Mouse (Mus musculus) stomach, embryonic 14.5 days (tissue): ENCODE data around the gene Hoxc9. TPM values are rescaled to one million over a fixed set of nuclear protein-coding genes. Genes with fewer than 3 reads are reported as not detected.

Source experiments
- ATAC-seq: fragments of 200-750 bp; cut with Nextera tagmentation; 2 replicates; pipeline ENCODE4 v1.8.0; 2017; ENCODE audit warnings: low read depth, moderate TSS enrichment; ENCODE audit not compliant: insufficient number of reproducible peaks, insufficient read depth, low FRiP score
- H3K27ac ChIP-seq: fragments of 300-500 bp; sonication (generic); 2 replicates; pipeline ENCODE4 v1.5.1; 2014; ENCODE audit warnings: mild to moderate bottlenecking, low read length, moderate library complexity, mixed read lengths
- H3K27me3 ChIP-seq: fragments of 300-500 bp; sonication (generic); 2 replicates; pipeline ENCODE4 v1.6.1; 2014; ENCODE audit warnings: low read length, control low read depth, mixed read lengths; ENCODE audit not compliant: control insufficient read depth, insufficient read depth
- H3K36me3 ChIP-seq: fragments of 300-500 bp; sonication (generic); 2 replicates; pipeline ENCODE4 v1.6.1; 2014; ENCODE audit warnings: mild to moderate bottlenecking, control low read depth, low read length, moderate library complexity, mixed read lengths; ENCODE audit not compliant: control insufficient read depth, insufficient read depth
- H3K4me1 ChIP-seq: fragments of 300-500 bp; sonication (generic); 2 replicates; pipeline ENCODE4 v1.6.1; 2014; ENCODE audit warnings: low read length, control low read depth, mixed read lengths; ENCODE audit not compliant: control insufficient read depth, insufficient read depth
- H3K4me2 ChIP-seq: fragments of 300-500 bp; sonication (generic); replicated peaks from 2 replicates; pipeline ENCODE4 v1.6.1; 2014; ENCODE audit warnings: low read depth, low read length, control low read depth
- H3K4me3 ChIP-seq: fragments of 300-500 bp; sonication (generic); 2 replicates; pipeline ENCODE4 v1.5.1; 2014; ENCODE audit warnings: low read depth, low read length, control low read depth
- H3K9ac ChIP-seq: fragments of 300-500 bp; sonication (generic); replicated peaks from 2 replicates; pipeline ENCODE4 v1.6.1; 2014; ENCODE audit warnings: low read depth, mild to moderate bottlenecking, control low read depth, low read length, moderate library complexity, mixed read lengths
- H3K9me3 ChIP-seq: fragments of 300-500 bp; sonication (generic); 2 replicates; pipeline ENCODE4 v1.6.1; 2016; ENCODE audit warnings: low read depth, low read length, control low read depth; ENCODE audit not compliant: control insufficient read depth
- WGBS: fragments of 180-500 bp; shearing (Covaris S2); extraction: QIAGEN DNeasy Blood & Tissue Kit; methylation state at CpG from one replicate; pipeline ENCODE4 v1.1.7; 2014; 5-methylcytosine and 5-hydroxymethylcytosine counted together
- polyA plus RNA-seq: library from polyadenylated mRNA; unstranded; fragments of >200 nt; fragmentation: Nextera tagmentation; extraction: Ambion mirVana; gene quantifications from 2 replicates; pipeline ENCODE4 v1.2.1, GENCODE M21; 2014

Hoxc9 gene
- polyA plus RNA-seq, 1 experiment from 2014 or later, result not detected

GRCm38 (mm10) chr15:103005308-103005707, 29.1 kb downstream of the Hoxc9 start:
- H3K4me2 ChIP-seq, result no peak overlapping the region
- H3K9me3 ChIP-seq, result no peaks in the 10 kb centered on the region
- peak; percentile 51; the same call in 1 of the 2 replicates for ATAC-seq
- H3K36me3 ChIP-seq, result no peaks in the 10 kb centered on the region
- 7% methylated on average over 17 of the region's 17 CpGs for WGBS
- H3K27me3 ChIP-seq, result peaks cover 78% of the 10 kb centered on the region
- H3K9ac ChIP-seq, result no peak overlapping the region
- no peaks in the 10 kb centered on the region; the same call in 1 of the 2 replicates for H3K4me1 ChIP-seq
- H3K27ac ChIP-seq, result peak overlapping the region; percentile 74; the same call in 1 of the 2 replicates
- no peak overlapping the region for H3K4me3 ChIP-seq

- WGBS, result 23% methylated on average over 5 of the region's 5 CpGs
- H3K9ac ChIP-seq, result no peak overlapping the region
- ATAC-seq, result no peak
- H3K27me3 ChIP-seq, result peaks cover 73% of the 10 kb centered on the region
- peak overlapping the region; percentile 74; the same call in 1 of the 2 replicates for H3K27ac ChIP-seq
- H3K4me1 ChIP-seq, result no peaks in the 10 kb centered on the region
- H3K9me3 ChIP-seq, result no peaks in the 10 kb centered on the region
- H3K36me3 ChIP-seq, result no peaks in the 10 kb centered on the region
- no peak overlapping the region for H3K4me3 ChIP-seq
- peak overlapping the region; percentile 10; the same call in 1 of the 2 replicates for H3K4me2 ChIP-seq
Measured at GRCm38 (mm10) chr15:103005797-103006196, 29.6 kb downstream of the Hoxc9 start.

GRCm38 (mm10) chr15:103006326-103006725, 30.1 kb downstream of the Hoxc9 start:
- no peaks in the 10 kb centered on the region for H3K4me1 ChIP-seq

GRCm38 (mm10) chr15:103009265-103010111, 33.2 kb downstream of the Hoxc9 start:
- H3K4me1 ChIP-seq, result no peaks in the 10 kb centered on the region
- ATAC-seq, result no peak
- H3K4me3 ChIP-seq, result peak overlapping the region; percentile 26
- WGBS, result 4% methylated on average over 27 of the region's 27 CpGs
- no peaks in the 10 kb centered on the region for H3K36me3 ChIP-seq
- no peaks in the 10 kb centered on the region for H3K9me3 ChIP-seq
- 0 out of 2 replicates have a peak overlapping the region, but pooled peaks have one; percentile 6 for H3K27ac ChIP-seq
- peak overlapping the region; percentile 22; the same call in 1 of the 2 replicates for H3K9ac ChIP-seq
- peak overlapping the region; percentile 38 for H3K4me2 ChIP-seq
- peaks cover 54% of the 10 kb centered on the region for H3K27me3 ChIP-seq

More at GRCm38 (mm10) chr15:103006326-103006725, 30.1 kb downstream of the Hoxc9 start:
- Histone ChIP-seq H3K4me3 (no peak overlapping the region), H3K36me3 (no peaks in the 10 kb centered on the region), H3K27ac (no peak overlapping the region), H3K9me3 (no peaks in the 10 kb centered on the region), H3K4me2 (0 out of 2 replicates have a peak overlapping the region, but pooled peaks have one; percentile 10), H3K27me3 (peaks cover 68% of the 10 kb centered on the region), H3K9ac (no peak overlapping the region)
- ATAC-seq, result no peak
- WGBS, result 34% methylated on average over 1 of the region's 1 CpGs

DNA sequence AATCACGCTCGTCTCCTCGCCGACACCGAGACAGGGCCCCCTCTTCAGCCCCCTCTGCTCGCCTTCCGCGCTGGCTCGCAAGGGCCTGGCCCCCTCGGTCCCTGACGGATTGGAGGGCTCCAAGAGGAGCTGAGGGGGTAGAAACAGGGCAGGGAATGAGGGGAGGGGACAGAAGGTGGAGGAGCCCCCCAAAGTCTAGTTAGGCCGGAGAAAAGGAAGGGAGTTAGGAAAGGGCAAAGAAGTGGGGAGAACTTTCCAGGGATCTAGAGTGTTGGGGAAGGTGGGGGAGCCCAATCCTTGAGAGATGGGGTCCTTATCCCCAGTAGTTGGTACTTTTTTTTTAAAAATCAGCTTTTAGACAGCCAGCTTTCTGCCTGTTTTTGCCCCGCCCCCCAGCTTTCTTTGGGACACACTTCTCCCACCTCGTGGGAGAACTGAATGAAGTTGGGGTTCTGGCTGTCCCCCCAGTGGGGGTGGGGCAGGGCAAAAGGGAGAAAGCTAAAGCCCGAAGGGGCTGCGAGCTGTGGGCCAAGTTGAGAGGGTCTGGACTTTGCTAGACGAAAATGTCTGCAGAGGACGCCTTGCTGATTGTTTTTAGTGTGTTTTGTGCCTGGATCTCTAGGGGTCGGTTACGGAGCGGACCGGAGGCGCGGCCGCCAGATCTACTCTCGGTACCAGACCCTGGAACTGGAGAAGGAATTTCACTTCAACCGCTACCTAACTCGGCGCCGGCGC, 34.0 kb downstream of the Hoxc9 start:
- peak overlapping the region; percentile 22 for H3K9ac ChIP-seq
- peak overlapping the region; percentile 38 for H3K4me2 ChIP-seq
- H3K4me1 ChIP-seq, result no peaks in the 10 kb centered on the region
- no peak for ATAC-seq
- WGBS, result 8% methylated on average over 31 of the region's 31 CpGs
- H3K27me3 ChIP-seq, result peaks cover 51% of the 10 kb centered on the region
- peak overlapping the region; percentile 26 for H3K4me3 ChIP-seq
- no peaks in the 10 kb centered on the region for H3K36me3 ChIP-seq
- no peaks in the 10 kb centered on the region for H3K9me3 ChIP-seq
- peak overlapping the region; percentile 15; the same call in 1 of the 2 replicates for H3K27ac ChIP-seq

DNA sequence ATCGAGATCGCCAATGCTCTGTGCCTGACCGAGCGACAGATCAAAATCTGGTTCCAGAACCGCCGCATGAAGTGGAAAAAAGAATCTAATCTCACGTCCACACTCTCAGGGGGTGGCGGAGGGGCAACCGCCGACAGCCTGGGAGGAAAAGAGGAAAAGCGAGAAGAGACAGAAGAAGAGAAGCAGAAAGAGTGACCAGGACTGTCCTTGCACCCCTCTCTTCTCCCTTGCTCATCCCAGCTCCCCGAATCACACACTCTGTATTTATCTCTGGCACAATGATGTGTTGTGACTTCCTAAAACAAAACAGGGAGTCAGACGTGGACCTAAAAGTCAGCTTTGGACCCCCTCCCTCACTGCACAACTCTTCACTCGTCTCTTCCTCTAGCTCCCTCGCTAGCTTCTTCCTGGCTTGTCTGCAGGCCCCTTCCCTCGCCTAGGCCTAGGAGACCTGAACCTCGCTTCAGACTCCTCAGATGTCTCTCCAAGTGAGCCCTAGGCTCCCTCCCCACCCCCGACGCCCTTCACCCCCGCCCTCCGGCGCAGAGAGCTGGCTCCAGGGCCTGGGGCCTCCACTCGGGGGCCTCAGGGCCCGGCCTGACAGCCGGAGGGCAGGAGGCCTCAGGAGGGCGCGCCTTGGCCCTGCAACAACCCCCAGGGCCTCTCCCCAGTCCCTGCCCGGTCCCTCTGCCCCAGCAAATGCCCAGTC, 34.8 kb downstream of the Hoxc9 start:
- Histone ChIP-seq H3K4me2 (peak overlapping the region; percentile 38), H3K4me1 (no peaks in the 10 kb centered on the region), H3K9ac (peak overlapping the region; percentile 22), H3K9me3 (no peaks in the 10 kb centered on the region), H3K4me3 (peak overlapping the region; percentile 26), H3K36me3 (no peaks in the 10 kb centered on the region), H3K27me3 (peaks cover 46% of the 10 kb centered on the region), H3K27ac (peak overlapping the region; percentile 53; the same call in 1 of the 2 replicates)
- 14% methylated on average over 28 of the region's 28 CpGs for WGBS
- ATAC-seq, result no peak

- Histone ChIP-seq H3K9ac (peak overlapping the region; percentile 25; the same call in 1 of the 2 replicates), H3K4me1 (peaks cover 4% of the 10 kb centered on the region; the same call in 1 of the 2 replicates)
Measured at GRCm38 (mm10) chr15:103011928-103012486, 35.8 kb downstream of the Hoxc9 start.

More at GRCm38 (mm10) chr15:103011928-103012486, 35.8 kb downstream of the Hoxc9 start:
- WGBS, result 12% methylated on average over 26 of the region's 26 CpGs
- Histone ChIP-seq H3K9me3 (no peaks in the 10 kb centered on the region), H3K27me3 (peaks cover 41% of the 10 kb centered on the region), H3K4me2 (peak overlapping the region; percentile 39), H3K4me3 (peak overlapping the region; percentile 19), H3K36me3 (no peaks in the 10 kb centered on the region), H3K27ac (peak overlapping the region; percentile 61)
- no peak for ATAC-seq
